Mouse (Mus musculus) myocyte (in vitro differentiated cells): ENCODE measurements at regions not wholly inside any gene's neighbourhood (a gene's known extent, or its start where the extent isn't known, plus 50 kb on each side); places are given as distances from the start of the nearest gene placed in this dataset.
"Not testable (repeated sequence)": the region's sequence is repeated elsewhere in the genome, so short reads cannot be mapped to it uniquely, and the experiment has no call there.

ENCODE experiments used
- CEBPB ChIP-seq: IDR thresholded peaks from 2 replicates; pipeline ENCODE4 v1.6.1; 2011; ENCODE audit warnings: mild to moderate bottlenecking, moderate library complexity; ENCODE audit not compliant: poor library complexity, insufficient read depth, severe bottlenecking
- MAX ChIP-seq: IDR thresholded peaks from one replicate; pipeline ENCODE4 v1.6.1; 2011; ENCODE audit warnings: low read depth, mild to moderate bottlenecking, control low read depth
- MYOD1 ChIP-seq, 3 experiments: IDR thresholded peaks; one replicate each; pipeline ENCODE4 v1.6.1; 2011; ENCODE audit warnings: control low read depth in 2 of 3, low read depth in 2 of 3, mild to moderate bottlenecking in 2 of 3, moderate library complexity in 1 of 3; ENCODE audit not compliant: insufficient read length in 2 of 3, control insufficient read depth in 1 of 3
- MYOG ChIP-seq, 3 experiments: IDR thresholded peaks; one replicate each; pipeline ENCODE4 v1.6.1; 2011; ENCODE audit warnings: control low read depth in 2 of 3, low read depth in 2 of 3, mild to moderate bottlenecking in 2 of 3; ENCODE audit not compliant: insufficient read length in 2 of 3, control insufficient read depth in 1 of 3, insufficient read depth in 1 of 3
- POLR2A ChIP-seq: IDR thresholded peaks from one replicate; pipeline ENCODE4 v1.6.1; 2011; ENCODE audit warnings: low read depth, mild to moderate bottlenecking, control low read depth, moderate library complexity; ENCODE audit not compliant: insufficient read length
- POLR2AphosphoS2 ChIP-seq: IDR thresholded peaks from one replicate; pipeline ENCODE4 v1.6.1; 2011; ENCODE audit warnings: low read depth, control low read depth; ENCODE audit not compliant: insufficient read length
- REST ChIP-seq: IDR thresholded peaks from one replicate; pipeline ENCODE4 v1.6.1; 2011; ENCODE audit warnings: mild to moderate bottlenecking, control low read depth, moderate library complexity; ENCODE audit not compliant: insufficient read depth, insufficient read length
- SRF ChIP-seq: IDR thresholded peaks from one replicate; pipeline ENCODE4 v1.6.1; 2011; ENCODE audit warnings: low read depth; ENCODE audit not compliant: control insufficient read depth, insufficient read length
- USF1 ChIP-seq: IDR thresholded peaks from one replicate; pipeline ENCODE4 v1.6.1; 2011; ENCODE audit warnings: low read depth, mild to moderate bottlenecking, control low read depth, moderate library complexity

- TF ChIP-seq POLR2A; MYOG (IDR thresholded peaks at IDR 0.05; ENCODE audit: control insufficient read depth in 1 of 3, insufficient read depth in 1 of 3, insufficient read length in 2 of 3, low read depth in 2 of 3); POLR2AphosphoS2; MAX; MYOD1 (IDR thresholded peaks at IDR 0.05; ENCODE audit: control insufficient read depth in 1 of 3, insufficient read length in 2 of 3, low read depth in 2 of 3); SRF; REST; USF1; CEBPB: not testable (repeated sequence)
These were observed 104.9 kb downstream of the Gm31371 start for GRCm38 (mm10) chr8:20008106-20008505.
